Mouse (Mus musculus): ENCODE measurements around the gene Gfra4.
A peak's percentile ranks its signal among the peaks of the same experiment; 100 is the strongest.
"Not testable (repeated sequence)": the region's sequence is repeated elsewhere in the genome, so short reads cannot be mapped to it uniquely, and the experiment has no call there.

Gene Gfra4

DNA sequence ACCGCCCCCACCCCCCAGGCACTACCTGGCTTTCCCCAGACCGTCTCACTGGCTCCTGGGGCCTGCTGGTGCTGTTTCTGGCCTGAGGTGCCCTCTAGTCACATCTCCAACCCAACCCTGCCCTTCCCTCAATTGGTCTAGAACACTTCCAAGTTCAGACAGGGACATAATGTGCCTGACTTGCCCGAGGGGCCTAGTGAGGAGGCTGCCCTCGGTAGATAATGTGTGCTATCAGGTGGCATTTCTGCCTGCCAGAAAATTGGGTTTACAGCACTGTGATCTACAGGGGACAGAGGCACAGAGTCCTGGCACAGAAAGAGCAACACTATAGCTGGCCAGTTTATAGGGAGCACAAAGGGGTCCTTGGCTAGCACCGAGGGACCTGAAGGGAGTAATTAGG is 9.2 kb upstream of the Gfra4 start:
- no peak for DNase-seq (ENCODE audit: low read depth, low spot score)

DNA sequence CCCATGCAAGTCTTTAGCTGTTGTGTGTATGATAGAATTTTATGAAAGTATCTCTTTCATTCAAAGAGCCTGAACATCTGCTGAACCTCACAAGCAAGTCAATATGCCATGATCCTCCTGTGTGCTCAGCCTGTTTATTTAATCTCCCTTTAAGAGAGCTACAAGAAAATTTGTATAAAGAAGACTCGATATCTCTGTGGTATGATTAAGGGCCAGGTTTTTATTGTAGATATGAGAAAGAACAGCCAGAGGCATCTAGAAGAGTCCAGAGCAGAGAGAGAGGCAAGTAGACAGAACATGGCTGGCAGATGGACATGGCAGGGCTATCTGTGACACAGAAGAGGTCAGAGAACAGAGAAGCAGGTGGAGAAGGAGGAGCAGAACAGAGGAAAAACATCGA is 3.1 kb upstream of the Gfra4 start:
- DNase-seq (ENCODE audit: low read depth, low spot score) = no peak

DNA sequence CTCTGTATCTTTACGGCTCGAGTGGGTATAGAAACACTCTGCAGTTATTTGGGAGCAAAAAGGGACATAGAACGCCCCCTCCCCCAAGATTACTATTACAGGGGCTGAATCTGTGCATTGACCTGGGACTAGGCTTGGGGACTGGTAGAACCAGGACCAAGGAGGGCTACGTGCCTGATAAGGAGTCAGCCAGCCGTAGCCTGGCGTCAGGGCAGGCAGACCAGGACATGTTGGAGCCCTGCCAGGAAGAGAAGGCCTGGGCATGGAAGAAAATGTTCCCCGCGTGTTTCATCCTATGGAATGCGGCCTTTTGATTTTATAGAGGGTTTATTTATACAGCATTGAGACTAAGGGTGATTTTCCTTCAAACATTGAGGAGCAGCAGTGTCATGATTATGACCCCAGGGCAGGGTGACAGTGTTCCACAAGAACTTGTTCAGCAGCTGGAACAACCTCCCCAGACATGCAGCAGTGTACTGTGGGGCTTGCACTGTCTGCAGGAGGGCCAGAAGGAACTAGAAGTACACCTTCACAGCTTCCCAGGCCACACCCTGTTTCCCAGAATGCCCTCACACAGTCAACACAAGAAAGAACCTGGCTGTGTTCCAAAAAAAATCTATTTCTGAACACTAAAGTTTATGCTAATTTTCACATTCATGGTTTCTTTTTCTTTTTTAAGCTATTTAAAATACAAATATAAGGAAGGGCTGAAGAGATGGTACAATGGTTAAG is 2.3 kb upstream of the Gfra4 start:
- DNase-seq (ENCODE audit: low read depth, low spot score) = no peak

DNA sequence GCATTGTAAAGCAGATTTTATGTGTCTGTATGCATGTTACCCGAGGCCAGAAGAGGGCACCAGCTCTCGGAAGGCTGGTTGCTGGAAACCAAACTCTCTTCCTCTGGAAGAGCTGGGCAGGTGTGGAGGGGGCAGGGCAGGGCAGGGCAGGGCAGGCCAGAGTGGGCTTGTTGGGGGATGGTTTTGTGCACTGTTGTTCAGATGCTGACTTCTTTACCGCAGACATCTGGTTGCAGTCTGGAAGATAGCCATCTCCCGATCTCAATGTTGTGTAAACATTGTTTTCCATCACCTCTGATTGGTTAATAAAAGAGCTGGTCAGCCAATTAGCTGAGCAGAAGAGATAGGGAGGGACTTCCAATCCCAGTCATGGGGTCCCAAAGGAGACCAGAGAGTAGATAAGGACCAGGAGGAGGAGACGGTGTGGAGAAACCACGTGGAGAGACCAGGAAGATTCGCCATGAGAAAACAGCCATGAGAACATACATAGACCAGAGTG is 1.5 kb upstream of the Gfra4 start:
- DNase-seq (ENCODE audit: low read depth, low spot score) = peak; percentile 22

DNA sequence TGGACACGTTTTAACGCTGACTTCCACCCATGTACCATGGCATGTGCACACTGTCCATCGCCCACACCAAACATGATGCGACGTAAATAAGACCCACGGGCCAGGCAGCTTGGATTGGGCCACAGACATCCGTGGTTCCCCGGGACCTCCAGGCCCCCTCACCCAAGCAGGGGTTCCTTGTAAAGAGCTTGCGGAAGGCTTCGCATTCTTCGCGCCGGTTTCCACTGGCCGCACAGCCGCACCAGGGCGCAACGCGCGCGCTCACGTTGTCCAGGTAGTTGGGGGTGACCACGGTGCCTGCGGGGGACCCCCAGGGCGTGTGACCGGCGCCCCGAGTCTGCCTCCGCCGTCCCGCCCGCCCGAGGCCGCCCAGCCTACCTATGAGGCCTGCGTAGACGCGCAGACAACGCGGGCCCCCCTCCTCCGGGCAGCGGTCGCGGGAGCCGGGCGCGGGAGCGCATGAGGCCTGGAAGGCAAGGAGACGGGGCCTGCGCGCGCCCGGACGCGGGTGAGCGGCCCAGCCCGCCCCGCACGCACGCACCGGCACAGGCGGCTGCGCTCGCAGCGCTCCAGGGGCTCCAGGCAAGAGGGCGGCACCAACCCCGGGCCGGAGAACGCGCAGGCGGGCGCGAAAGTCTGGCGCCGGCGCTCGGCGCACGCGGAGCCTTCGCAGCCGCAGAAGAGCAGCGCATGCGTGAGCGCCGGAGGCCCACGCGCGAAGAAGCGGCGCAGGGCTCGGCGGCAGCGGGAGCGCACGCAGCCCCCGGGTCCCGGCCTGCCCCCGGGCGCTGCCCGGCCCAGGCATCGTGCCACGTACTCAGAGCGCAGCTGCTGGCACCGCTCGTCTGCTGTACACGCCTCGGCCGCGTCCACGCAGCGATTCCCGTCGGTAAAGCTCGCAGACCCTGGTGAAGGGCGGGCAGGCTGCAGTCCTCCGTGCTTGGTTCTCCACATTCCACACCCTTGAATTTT is 1.7 kb downstream of the Gfra4 start:
- peak; percentile 61 for DNase-seq (ENCODE audit: low read depth, low spot score)

DNA sequence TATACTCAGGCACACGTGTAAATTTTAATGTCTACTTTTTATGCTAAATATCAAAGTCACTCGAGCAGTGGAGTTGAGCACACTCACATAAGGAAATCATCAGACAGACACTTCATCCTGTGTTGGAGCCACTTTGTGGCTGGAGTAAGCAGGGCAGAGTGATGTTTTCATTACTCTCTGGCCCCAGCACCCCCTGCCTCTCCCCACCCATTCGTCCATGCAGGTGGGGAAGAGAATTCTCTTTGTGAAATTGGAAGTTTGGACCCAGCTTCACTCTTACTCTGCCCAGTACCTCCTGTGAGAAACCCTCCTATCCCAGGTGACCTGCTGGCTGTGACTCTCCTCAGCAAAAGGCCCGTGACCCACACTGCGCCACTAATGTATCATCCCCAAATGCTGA is 4.2 kb downstream of the Gfra4 start:
- DNase-seq (ENCODE audit: low read depth, low spot score) = no peak

DNA sequence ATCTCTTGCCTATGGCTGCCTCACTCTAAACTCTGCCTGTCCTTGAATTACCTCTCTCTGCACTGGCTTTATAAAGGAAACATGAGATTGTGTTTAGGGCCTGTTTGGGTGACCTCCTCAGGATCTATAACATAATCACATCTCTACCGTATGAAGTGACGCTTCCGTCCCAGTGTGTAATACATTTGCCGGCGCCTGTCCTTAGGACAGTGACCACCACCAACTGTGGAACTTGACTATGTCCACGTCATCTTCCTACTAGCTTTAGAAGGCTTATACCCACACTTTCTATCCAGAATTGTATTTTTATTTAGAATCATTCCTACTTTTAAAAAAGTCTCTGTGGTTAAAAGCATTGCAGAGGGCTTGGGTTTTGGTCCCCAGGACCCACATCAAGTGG is 4.7 kb downstream of the Gfra4 start:
- no peak for DNase-seq (ENCODE audit: low read depth, low spot score)

DNA sequence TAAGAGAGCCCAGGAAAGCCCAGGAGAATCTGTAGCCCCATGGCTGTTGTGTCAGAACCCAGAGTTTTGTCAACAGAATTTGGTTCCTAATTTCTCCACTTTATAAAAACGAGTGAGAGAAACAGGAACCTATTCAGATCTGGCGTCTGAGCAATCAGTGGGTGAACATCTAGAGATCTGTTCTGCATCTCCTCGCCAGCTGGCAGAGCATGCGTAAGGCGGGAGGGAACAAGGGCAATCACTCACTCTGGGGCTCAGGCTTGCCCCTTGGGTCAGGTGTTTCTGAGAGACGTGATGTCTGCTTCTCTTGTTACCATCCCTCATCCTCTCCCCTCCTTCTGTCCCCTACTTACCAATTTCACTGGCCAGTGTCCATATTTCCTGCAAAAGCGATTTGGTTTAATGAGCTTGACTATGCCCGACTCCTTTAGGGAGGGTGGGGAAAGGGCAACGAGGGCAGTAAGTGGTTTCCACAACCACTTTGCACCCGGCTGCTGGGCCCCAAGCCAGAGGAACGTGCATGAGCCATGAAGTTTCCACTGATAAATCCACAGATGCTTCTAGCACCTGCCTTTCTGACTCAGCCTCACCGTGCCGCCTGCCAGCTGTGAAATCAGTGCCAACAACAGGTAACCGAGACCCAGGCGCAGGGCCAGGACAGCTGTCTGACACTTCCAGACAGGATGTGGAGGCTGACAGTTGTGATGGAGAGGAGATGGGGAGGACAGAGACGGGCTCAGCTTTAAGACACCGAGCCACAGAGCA is 5.5 kb downstream of the Gfra4 start:
- no peak for DNase-seq (ENCODE audit: low read depth, low spot score)

DNA sequence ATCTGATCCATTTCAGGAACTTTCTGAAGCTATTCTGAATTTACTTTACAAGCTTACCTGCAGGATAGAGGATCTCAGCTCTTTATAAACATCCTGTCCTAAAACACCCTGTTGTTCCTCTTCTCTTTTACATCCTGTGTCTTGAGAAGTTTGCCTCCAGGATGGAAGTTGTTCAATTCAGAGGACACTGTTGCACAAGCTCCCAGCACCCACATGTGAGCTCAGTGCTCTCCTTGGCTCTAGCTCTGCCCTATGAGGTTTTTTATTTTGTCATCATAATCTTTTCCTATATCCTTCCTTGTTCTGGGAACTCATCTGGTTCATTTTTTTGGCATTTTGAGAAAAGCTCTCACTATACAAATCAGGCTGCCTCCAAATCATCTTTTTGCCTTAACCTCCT is 6.1 kb downstream of the Gfra4 start:
- no peak for DNase-seq (ENCODE audit: low read depth, low spot score)

DNA sequence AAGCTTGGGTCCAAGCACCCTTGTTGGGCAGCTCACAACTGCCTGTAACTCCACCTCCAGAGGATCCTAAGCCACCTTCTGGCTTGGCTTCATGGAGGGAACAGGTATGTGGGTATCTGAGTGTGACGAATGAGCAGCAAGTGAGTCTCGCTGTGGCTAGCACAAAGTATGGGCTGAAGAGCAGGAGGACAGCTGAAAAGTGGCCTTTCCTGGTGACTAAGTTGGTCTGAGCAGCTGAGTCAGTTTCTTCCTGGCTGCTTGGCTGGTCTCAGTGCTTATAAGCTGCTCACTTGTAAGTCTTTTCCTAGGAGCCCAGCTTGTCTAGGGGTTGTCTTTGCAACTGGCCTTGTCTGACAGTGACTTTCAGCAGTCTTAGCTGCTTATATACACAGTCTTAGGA is 6.5 kb downstream of the Gfra4 start:
- no peak for DNase-seq (ENCODE audit: low read depth, low spot score)

DNA sequence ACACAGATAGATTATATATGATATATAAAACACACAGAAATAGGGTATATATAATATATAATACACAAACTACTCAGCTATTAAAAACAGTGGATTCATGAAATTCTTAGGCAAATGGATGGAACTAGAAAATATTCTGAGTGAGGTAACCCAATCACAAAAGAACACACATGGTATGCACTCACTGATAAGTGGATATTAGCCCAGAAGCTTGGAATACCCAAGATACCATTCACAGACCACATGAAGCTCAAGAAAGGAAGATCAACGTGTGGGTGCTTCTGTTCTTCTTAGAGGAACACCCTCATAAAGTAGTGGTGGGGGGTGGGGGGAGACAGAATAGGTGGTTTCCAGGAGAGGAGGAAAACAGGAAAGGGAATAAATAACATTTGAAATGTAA is 11.5 kb downstream of the Gfra4 start:
- DNase-seq (ENCODE audit: low read depth, low spot score) = not testable (repeated sequence)

DNA sequence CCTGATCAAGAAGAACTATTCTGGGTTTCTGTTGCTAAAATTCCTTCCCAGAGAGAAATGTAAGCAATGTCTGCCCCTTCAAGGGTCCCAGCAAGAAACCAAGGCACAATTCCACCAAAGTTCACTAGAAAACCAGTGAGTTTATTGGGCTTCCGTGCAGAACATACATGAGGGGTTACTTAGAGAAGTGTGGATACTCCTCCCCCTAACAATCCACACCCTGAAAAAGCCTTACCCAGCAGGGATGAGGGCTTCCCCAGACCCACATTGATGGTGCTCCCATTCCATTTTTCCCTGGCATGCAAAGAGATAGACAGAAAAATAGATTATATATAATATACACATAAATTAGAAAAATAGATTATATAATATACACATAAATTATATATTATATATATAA is 11.9 kb downstream of the Gfra4 start:
- no peak for DNase-seq (ENCODE audit: low read depth, low spot score)

DNA sequence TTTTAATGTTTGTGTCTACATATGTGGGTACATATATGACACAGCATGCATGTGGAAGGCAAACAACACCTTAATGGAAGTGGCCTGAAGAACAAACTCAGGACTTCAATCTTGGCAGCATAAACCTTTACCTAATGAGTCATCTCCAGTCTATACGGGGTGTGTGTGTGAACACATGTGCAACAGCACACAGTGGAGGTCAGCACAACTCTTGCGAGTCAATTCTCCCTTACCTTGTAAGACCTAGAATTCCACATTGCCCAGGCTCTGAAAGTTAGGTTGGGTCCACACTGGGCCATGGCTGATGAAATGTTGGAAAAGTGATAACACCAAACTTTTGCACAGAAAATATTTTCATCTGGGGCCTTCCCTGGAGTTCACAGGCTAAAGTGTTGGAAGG is 12.3 kb downstream of the Gfra4 start:
- no peak for DNase-seq (ENCODE audit: low read depth, low spot score)

DNA sequence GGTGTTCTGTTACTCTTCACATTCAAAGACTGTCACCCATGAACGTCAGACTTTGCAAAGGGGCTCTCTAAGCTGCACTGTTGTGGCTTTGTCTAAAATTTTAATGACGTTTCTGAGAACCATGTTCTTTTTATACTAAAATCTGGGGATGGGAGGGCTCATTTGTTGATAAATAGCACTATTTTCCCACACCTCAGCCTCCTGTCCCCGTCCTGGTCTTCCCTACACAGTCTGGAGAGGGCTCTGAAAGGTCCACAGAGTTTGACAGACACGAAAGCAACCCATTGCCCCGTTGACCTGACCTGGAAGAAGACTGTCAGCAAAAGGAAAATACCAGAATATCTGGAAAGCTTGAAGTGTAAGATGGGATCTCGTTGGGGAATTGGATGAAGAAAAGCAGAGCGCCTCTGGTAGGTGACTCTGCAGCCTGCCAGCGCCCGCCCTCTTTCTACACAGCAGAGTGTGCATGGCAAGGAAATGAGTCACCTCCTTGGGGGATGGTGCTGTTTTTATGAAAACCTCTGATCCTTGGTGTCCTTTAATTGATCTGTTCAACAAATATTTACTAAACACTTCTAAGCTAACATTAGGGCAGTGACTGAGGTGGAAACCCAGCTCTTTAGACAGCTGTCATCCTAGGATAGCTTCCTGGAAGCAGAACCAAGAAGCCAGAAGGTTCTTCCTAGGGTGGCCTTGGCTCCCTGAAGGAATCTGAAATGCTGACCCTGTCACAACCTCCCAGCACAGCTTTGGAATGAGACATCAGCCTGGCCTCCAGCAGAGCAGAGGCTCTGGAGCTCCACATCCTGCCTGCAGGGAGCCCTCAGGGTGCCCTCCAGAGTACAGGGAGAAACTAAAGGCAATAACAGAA is 13.6 kb downstream of the Gfra4 start:
- no peak for DNase-seq (ENCODE audit: low read depth, low spot score)

DNA sequence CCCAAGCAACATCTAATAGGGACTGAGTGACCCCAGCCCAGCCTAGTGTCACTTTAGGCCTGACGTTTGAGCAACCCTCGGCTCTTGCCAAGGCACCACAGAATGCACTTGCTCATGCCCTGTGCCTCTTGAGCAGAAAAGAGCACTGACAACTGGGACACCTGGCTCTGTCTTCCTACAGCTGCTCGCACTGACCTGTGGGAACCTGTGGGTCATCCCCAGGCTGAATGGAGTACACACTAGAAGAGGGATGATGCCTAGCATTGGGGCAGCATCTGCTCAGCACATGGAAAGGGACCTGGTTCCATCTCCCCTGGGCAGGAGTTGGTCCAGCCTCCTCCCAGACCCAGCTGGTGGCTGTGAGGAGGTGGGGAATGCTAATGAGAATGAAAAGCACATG is 15.9 kb downstream of the Gfra4 start:
- DNase-seq (ENCODE audit: low read depth, low spot score) = no peak

DNA sequence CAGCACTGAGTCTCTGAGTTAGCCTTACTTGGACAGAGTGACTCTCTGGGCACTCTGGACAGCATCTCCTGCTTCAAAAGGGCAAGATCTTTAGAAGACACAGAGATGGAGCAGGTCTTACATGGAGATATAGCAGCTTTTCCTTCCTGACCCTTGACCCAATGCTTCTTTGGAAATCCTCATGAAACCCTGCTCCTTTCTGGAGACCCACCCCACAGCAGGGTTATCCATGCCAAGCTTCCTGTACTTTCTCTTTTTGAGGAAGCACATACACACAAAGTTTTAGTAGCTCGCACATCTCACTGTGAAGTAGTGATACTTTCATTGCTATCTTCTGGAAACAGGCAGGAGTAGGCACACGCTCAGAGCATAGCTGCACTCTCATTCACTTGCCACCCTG is 17.7 kb downstream of the Gfra4 start:
- DNase-seq (ENCODE audit: low read depth, low spot score) = no peak

DNA sequence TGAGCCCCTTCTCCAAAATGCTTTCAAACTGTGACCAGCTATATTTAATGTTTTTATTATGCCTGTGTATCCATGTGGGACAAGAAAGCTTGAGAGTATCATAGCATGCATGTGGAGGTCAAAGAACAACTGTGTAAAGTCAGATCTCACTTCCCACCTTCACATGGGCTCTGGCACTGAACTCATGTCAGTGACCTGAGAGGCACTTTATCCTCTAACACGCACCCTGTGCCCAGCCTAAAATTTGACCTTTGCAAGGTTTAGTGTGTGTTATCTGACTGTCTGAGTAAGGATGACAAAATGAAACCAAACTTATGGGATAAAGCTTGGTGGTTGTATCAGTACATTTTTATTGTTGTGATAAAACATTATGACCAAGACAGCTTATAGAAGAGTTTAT is 32.3 kb downstream of the Gfra4 start:
- no peak for DNase-seq (ENCODE audit: low read depth, low spot score)

DNA sequence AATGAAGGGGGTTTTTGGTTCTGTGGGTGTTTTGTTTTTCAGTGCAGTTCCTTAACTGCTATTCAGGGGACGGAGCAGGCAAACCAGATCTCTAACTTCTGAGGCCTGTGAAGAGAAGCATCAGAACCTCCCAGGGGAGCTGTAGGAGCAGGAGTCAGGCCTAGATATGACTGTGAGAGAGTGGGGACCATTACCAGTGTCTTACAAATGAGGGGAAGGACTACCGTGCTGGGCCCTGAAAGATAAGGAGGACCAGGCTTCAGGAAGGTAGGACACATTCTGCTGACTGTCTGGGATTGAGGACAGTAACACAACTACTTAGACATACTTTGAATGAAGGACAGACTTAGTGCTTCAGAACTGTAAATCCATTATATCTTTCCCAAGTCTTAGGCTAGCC is 33.8 kb downstream of the Gfra4 start:
- no peak for DNase-seq (ENCODE audit: low read depth, low spot score)

DNA sequence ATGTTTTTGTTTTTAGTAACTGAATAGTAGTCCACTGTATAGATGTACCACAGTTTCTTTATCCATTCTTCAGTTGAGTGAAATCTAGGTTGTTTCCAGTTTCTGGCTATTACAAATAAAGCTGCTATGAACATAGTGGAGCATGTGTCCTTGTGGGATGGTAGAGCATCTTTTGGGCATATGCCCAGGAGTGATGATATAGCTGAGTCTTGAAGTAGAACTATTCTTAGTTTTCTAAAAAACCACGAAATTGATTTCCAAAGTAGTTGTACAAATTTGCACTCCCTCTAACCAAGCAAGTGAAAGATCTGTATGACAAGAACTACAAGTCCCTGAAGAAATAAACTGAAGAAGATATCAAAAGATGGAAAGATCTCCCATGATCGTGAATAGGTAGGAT is 50.1 kb downstream of the Gfra4 start:
- DNase-seq (ENCODE audit: low read depth, low spot score) = no peak

Measured in ZHBTc4 (cell line).